Mouse (Mus musculus) skeletal muscle tissue, postnatal 0 days (tissue): ENCODE data around the gene Gm14632. TPM values are rescaled to one million over a fixed set of nuclear protein-coding genes. Genes with fewer than 3 reads are reported as not detected.

Experiments used
- polyA plus RNA-seq: library from polyadenylated mRNA; unstranded; fragments of >200 nt; fragmentation: Nextera tagmentation; extraction: Ambion mirVana; gene quantifications from 2 replicates; pipeline ENCODE4 v1.2.1, GENCODE M21; 2015

Gene Gm14632
- polyA plus RNA-seq = not detected in 2 replicates

GRCm38 (mm10) chrX:30329472-30329871, at the start of gene Gm14632:
Gene Gm14632, plus strand, starts transcription at chrX:30329772.

